Mouse (Mus musculus): ENCODE results near the gene Nubp2. TPM values are rescaled to one million over a fixed set of nuclear protein-coding genes. Genes with fewer than 3 reads are reported as not detected.

Nubp2 gene
- polyA plus RNA-seq, 1 experiment from 2014 or later, result 68.5 TPM

- Histone ChIP-seq H3K4me1 (peaks cover 49% of the 10 kb centered on the region), H3K27me3 (no peaks in the 10 kb centered on the region), H3K4me2 (no peak overlapping the region), H3K4me3 (no peak overlapping the region), H3K9me3 (replicated peaks) (no peaks in the 10 kb centered on the region), H3K9ac (no peak overlapping the region), H3K36me3 (ENCODE audit: poor library complexity, severe bottlenecking) (peaks cover 59% of the 10 kb centered on the region), H3K27ac (no peak overlapping the region)
- WGBS, result 87% methylated on average over 12 of the region's 12 CpGs
- no peak for ATAC-seq
These were observed 6.6 kb upstream of the Nubp2 start for GRCm38 (mm10) chr17:24892785-24893184.

DNA sequence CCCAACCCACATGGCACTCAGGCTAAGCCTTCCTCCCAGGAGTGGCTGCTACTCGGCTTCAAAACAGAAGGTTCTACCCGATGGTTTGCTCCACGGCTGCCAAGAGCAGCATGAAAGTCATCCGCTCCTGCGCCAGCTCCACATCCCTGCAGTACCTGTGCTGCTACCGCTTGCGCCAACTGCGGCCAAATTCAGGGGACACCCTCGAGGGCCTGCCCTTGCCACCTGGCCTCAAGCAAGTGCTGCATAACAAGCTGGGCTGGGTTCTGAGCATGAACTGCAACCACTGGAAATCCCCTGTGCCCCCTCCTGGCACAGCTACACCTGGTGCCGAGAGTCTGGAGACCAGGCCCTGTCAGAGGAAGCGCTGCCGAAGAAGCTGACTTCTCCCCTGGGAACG, 5.2 kb upstream of the Nubp2 start:
- ATAC-seq, result no peak
- Histone ChIP-seq H3K4me1 (peaks cover 43% of the 10 kb centered on the region), H3K27ac (no peak overlapping the region), H3K4me3 (no peak overlapping the region), H3K9me3 (replicated peaks) (no peaks in the 10 kb centered on the region), H3K36me3 (ENCODE audit: poor library complexity, severe bottlenecking) (peaks cover 51% of the 10 kb centered on the region), H3K27me3 (no peaks in the 10 kb centered on the region), H3K9ac (no peak overlapping the region), H3K4me2 (no peak overlapping the region)
- 91% methylated on average over 13 of the region's 13 CpGs for WGBS

DNA sequence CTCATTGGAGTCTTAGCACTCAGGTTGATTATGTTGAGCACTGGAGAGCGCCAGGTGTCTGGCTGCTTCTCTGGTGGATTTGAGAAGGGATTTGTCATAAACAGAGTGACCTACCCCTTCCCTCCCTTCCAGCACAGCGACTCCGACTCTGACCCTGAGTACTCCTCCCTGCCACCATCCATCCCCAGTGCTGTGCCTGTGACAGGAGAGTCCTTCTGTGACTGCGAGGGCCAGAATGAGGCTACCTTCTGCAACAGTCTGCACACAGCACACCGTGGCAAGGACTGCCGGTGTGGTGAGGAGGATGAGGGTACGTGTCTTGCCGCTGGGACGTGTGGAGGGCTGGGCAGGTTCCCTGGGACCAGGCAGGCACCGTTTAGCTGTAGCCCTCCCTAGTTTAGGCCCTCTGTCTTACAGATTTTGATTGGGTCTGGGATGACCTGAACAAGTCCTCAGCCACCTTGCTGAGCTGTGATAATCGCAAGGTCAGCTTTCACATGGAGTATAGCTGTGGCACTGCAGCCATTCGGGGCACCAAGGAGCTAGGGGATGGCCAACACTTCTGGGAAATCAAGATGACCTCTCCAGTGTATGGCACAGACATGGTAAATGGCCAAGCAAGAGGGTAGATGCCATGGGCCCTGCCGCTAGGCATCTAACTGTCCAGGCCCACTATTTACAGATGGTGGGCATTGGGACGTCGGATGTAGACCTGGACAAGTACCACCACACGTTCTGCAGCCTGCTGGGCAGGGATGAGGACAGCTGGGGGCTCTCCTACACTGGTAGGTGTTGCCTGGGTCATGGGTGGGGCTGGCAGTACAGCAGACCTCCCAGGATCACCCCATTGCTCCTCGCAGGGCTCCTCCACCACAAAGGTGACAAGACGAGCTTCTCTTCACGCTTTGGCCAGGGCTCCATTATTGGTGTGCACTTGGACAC, 4.3 kb upstream of the Nubp2 start:
- WGBS, result 89% methylated on average over 19 of the region's 19 CpGs
- ATAC-seq, result no peak
- H3K36me3 ChIP-seq (ENCODE audit: poor library complexity, severe bottlenecking), result peaks cover 51% of the 10 kb centered on the region

DNA sequence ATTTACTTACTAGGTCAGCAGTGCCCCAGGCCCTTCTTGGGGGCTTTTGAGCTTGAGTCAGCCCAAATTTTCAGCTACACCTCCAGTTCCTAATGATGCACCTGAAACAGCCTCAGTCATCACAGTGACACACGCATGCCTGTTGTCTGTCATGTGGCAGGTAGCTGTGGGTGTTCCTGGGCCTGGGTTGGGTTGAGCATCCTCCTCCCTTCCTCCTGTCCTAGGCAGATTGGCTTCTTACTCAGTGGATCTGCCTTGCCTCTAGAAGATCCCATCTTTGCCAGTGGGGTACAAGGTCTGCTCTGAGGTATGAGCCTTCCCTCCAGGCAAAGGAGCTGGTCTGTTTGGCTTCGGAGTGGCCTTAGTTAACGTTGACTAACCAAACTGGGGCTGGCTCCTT, 2.7 kb upstream of the Nubp2 start:
- Histone ChIP-seq H3K4me3 (no peak overlapping the region), H3K9me3 (replicated peaks) (no peaks in the 10 kb centered on the region), H3K27ac (no peak overlapping the region), H3K36me3 (ENCODE audit: poor library complexity, severe bottlenecking) (peaks cover 56% of the 10 kb centered on the region), H3K4me2 (no peak overlapping the region), H3K27me3 (no peaks in the 10 kb centered on the region), H3K4me1 (peaks cover 35% of the 10 kb centered on the region), H3K9ac (no peak overlapping the region)
- no peak for ATAC-seq
- WGBS, result 97% methylated on average over 3 of the region's 3 CpGs

More for the DNA sequence above, 4.3 kb upstream of the Nubp2 start:
- Histone ChIP-seq H3K4me3 (no peak overlapping the region), H3K4me2 (no peak overlapping the region), H3K27me3 (no peaks in the 10 kb centered on the region), H3K4me1 (peaks cover 39% of the 10 kb centered on the region), H3K9me3 (replicated peaks) (no peaks in the 10 kb centered on the region), H3K9ac (no peak overlapping the region), H3K27ac (no peak overlapping the region)

- 68% methylated on average over 18 of the region's 18 CpGs for WGBS
- peak overlapping the region; percentile 86 for H3K9ac ChIP-seq
- no peak for ATAC-seq
- H3K4me1 ChIP-seq, result peaks cover 28% of the 10 kb centered on the region
- peak overlapping the region; percentile 92 for H3K4me3 ChIP-seq
- no peaks in the 10 kb centered on the region for H3K9me3 ChIP-seq (replicated peaks)
- H3K27me3 ChIP-seq, result no peaks in the 10 kb centered on the region
- H3K4me2 ChIP-seq, result peak overlapping the region; percentile 90
- peaks cover 57% of the 10 kb centered on the region for H3K36me3 ChIP-seq (ENCODE audit: poor library complexity, severe bottlenecking)
- H3K27ac ChIP-seq, result 0 out of 2 replicates have a peak overlapping the region, but pooled peaks have one; percentile 44
These were observed 1.3 kb upstream of the Nubp2 start for GRCm38 (mm10) chr17:24887291-24888080.

- Histone ChIP-seq H3K4me1 (peaks cover 28% of the 10 kb centered on the region), H3K4me2 (peak overlapping the region; percentile 90)
- peak; percentile 40; the same call in 1 of the 2 replicates for ATAC-seq
These were observed 753 bp upstream of the Nubp2 start for GRCm38 (mm10) chr17:24886932-24887271.

DNA sequence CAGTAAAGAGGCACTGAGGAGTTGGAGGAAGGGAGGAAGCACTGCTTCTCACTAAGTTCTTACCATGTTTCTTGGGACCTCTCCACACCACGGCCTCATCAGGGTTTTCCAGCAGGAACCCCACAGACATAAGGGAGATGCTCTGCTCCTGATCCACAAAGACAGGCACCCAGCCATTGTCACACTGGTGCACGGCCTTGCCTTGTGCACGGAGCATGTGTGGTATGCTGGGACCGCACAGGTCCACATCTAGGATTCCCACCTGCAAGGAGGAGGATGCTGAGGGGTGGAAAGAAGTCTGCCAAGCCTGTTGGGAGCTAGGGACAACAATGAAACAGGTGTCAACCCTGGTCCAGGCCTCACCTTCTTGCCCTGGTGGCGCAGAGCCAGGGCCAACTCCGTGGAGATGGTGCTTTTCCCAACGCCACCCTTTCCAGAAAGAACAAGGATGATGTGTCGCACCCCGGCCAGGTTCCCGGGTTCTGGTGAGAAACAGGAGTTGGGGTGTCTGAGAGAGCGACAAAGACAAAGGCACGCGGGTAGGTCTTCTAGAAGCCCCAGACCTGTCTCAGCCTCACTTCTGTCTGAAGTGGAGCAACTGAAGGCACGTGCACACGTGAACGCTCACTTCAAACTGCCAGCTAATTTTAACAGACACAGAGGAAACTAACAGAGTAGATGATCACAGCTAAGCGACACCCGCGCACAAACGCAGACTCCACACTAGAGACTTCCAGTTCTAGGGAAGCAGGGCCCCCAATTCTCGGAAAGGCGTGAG, 604 bp downstream of the Nubp2 start:
- H3K4me3 ChIP-seq, result peak overlapping the region; percentile 92
- no peak overlapping the region for H3K27ac ChIP-seq
- peaks cover 42% of the 10 kb centered on the region for H3K36me3 ChIP-seq (ENCODE audit: poor library complexity, severe bottlenecking)
- 22% methylated on average over 22 of the region's 22 CpGs for WGBS
- H3K27me3 ChIP-seq, result no peaks in the 10 kb centered on the region
- H3K4me1 ChIP-seq, result peaks cover 28% of the 10 kb centered on the region
- ATAC-seq, result no peak
- no peaks in the 10 kb centered on the region for H3K9me3 ChIP-seq (replicated peaks)
- H3K4me2 ChIP-seq, result peak overlapping the region; percentile 91
- peak overlapping the region; percentile 71 for H3K9ac ChIP-seq

More at GRCm38 (mm10) chr17:24886932-24887271, 753 bp upstream of the Nubp2 start:
- WGBS, result under 1% methylated on average over 18 of the region's 18 CpGs
- Histone ChIP-seq H3K27me3 (no peaks in the 10 kb centered on the region), H3K36me3 (ENCODE audit: poor library complexity, severe bottlenecking) (peaks cover 56% of the 10 kb centered on the region), H3K4me3 (peak overlapping the region; percentile 92), H3K9me3 (replicated peaks) (no peaks in the 10 kb centered on the region), H3K9ac (peak overlapping the region; percentile 86), H3K27ac (peak overlapping the region; percentile 44)

DNA sequence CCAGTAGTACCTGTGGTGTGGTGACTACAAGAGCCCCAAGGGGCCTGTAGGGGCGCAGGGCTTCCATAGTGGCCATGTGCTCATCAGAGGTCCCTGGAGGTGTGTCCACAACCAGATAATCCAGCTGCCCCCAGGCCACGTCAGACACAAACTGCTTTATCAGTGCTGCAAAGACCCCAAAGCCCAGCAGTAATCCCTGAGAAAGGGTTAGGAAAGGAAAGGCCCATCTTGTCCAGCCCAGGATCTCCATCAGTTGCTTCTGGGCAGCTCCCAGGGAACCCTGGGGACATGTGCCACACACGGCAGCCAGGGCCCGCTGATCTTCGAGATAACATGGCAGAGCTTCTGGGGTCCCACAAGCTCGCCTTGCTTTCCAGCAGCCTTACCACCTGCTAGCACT, 1.8 kb downstream of the Nubp2 start:
- Histone ChIP-seq H3K4me1 (peaks cover 28% of the 10 kb centered on the region), H3K27me3 (no peaks in the 10 kb centered on the region), H3K4me2 (no peak overlapping the region), H3K36me3 (ENCODE audit: poor library complexity, severe bottlenecking) (peaks cover 31% of the 10 kb centered on the region), H3K27ac (no peak overlapping the region), H3K4me3 (no peak overlapping the region), H3K9me3 (replicated peaks) (no peaks in the 10 kb centered on the region), H3K9ac (no peak overlapping the region)
- no peak for ATAC-seq
- 76% methylated on average over 6 of the region's 6 CpGs for WGBS

GRCm38 (mm10) chr17:24881738-24882440, 4.3 kb downstream of the Nubp2 start:
- 61% methylated on average over 7 of the region's 7 CpGs for WGBS
- no peak overlapping the region for H3K27ac ChIP-seq
- ATAC-seq, result no peak
- no peak overlapping the region for H3K4me3 ChIP-seq
- H3K27me3 ChIP-seq, result no peaks in the 10 kb centered on the region
- peaks cover 11% of the 10 kb centered on the region for H3K4me1 ChIP-seq
- no peak overlapping the region for H3K4me2 ChIP-seq
- H3K9ac ChIP-seq, result no peak overlapping the region
- no peaks in the 10 kb centered on the region for H3K9me3 ChIP-seq (replicated peaks)
- peaks cover 23% of the 10 kb centered on the region for H3K36me3 ChIP-seq (ENCODE audit: poor library complexity, severe bottlenecking)

GRCm38 (mm10) chr17:24878531-24878930, 7.6 kb downstream of the Nubp2 start:
- ATAC-seq, result no peak
- H3K27me3 ChIP-seq, result no peaks in the 10 kb centered on the region
- H3K4me1 ChIP-seq, result no peaks in the 10 kb centered on the region
- no peak overlapping the region for H3K4me3 ChIP-seq
- H3K27ac ChIP-seq, result no peak overlapping the region
- peaks cover 15% of the 10 kb centered on the region for H3K36me3 ChIP-seq (ENCODE audit: poor library complexity, severe bottlenecking)
- H3K9ac ChIP-seq, result 0 out of 2 replicates have a peak overlapping the region, but pooled peaks have one; percentile 23
- no peak overlapping the region for H3K4me2 ChIP-seq
- H3K9me3 ChIP-seq (replicated peaks), result no peaks in the 10 kb centered on the region
- 75% methylated on average over 8 of the region's 8 CpGs for WGBS

DNA sequence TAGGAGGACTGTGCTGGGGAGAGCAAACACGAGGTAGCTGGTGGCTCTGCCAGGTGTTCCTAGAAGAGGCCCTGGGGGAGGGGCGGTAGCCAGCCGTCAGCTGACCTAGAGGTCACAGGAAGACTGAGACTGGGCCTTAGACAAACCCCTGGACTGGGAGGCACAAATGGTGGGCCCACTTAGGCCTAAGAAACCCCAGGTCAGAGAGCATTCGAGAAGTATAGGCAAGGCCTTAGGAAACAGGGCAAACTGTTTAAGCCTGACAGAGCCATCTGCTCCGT, 8.1 kb downstream of the Nubp2 start:
- WGBS, result 35% methylated on average over 5 of the region's 5 CpGs
- no peak overlapping the region for H3K4me3 ChIP-seq

More for the DNA sequence above, 8.1 kb downstream of the Nubp2 start:
- Histone ChIP-seq H3K36me3 (ENCODE audit: poor library complexity, severe bottlenecking) (peaks cover 10% of the 10 kb centered on the region), H3K4me2 (no peak overlapping the region), H3K9me3 (replicated peaks) (no peaks in the 10 kb centered on the region), H3K4me1 (no peaks in the 10 kb centered on the region), H3K27ac (no peak overlapping the region), H3K9ac (no peak overlapping the region), H3K27me3 (no peaks in the 10 kb centered on the region)
- ATAC-seq, result no peak

Data from forebrain, embryonic 13.5 days (tissue).